Mouse (Mus musculus) neural tube, embryonic 13.5 days (tissue): ENCODE measurements around the gene Paqr3. TPM values are rescaled to one million over a fixed set of nuclear protein-coding genes. Genes with fewer than 3 reads are reported as not detected.

Source experiments
- ATAC-seq: fragments of 200-750 bp; cut with Nextera tagmentation; 2 replicates; pipeline ENCODE4 v1.8.0; 2017; ENCODE audit warnings: low read depth, mild to moderate bottlenecking, moderate TSS enrichment, moderate library complexity
- H3K27ac ChIP-seq: fragments of 300-500 bp; sonication (generic); replicated peaks from 2 replicates; pipeline ENCODE4 v1.5.1; 2015; ENCODE audit warnings: moderate library complexity, mild to moderate bottlenecking, inconsistent platforms
- H3K27me3 ChIP-seq: fragments of 300-500 bp; sonication (generic); 2 replicates; pipeline ENCODE4 v1.6.1; 2015; ENCODE audit warnings: mild to moderate bottlenecking, inconsistent platforms
- H3K36me3 ChIP-seq: fragments of 300-500 bp; sonication (generic); 2 replicates; pipeline ENCODE4 v1.6.1; 2015; ENCODE audit warnings: mild to moderate bottlenecking, inconsistent platforms
- H3K4me1 ChIP-seq: fragments of 300-500 bp; sonication (generic); replicated peaks from 2 replicates; pipeline ENCODE4 v1.6.1; 2015; ENCODE audit warnings: inconsistent platforms
- H3K4me2 ChIP-seq: fragments of 300-500 bp; sonication (generic); 2 replicates; pipeline ENCODE4 v1.6.1; 2015; ENCODE audit warnings: inconsistent platforms, mild to moderate bottlenecking, moderate library complexity
- H3K4me3 ChIP-seq: fragments of 300-500 bp; sonication (generic); 2 replicates; pipeline ENCODE4 v1.5.1; 2015; ENCODE audit warnings: mild to moderate bottlenecking, inconsistent platforms
- H3K9ac ChIP-seq: fragments of 300-500 bp; sonication (generic); 2 replicates; pipeline ENCODE4 v1.6.1; 2015; ENCODE audit warnings: moderate library complexity, mild to moderate bottlenecking, inconsistent platforms
- H3K9me3 ChIP-seq: fragments of 300-500 bp; sonication (generic); 2 replicates; pipeline ENCODE4 v1.6.1; 2016; ENCODE audit warnings: inconsistent platforms
- WGBS: fragments of 180-500 bp; shearing (Covaris S2); methylation state at CpG from one replicate; pipeline ENCODE4 v1.1.7; 2015; 5-methylcytosine and 5-hydroxymethylcytosine counted together
- polyA plus RNA-seq: library from polyadenylated mRNA; unstranded; fragments of >200 nt; fragmentation: Nextera tagmentation; extraction: Ambion mirVana; gene quantifications from 2 replicates; pipeline ENCODE4 v1.2.1, GENCODE M21; 2015

Gene Paqr3
- polyA plus RNA-seq = 18.6 and 24.5 TPM in 2 replicates

DNA sequence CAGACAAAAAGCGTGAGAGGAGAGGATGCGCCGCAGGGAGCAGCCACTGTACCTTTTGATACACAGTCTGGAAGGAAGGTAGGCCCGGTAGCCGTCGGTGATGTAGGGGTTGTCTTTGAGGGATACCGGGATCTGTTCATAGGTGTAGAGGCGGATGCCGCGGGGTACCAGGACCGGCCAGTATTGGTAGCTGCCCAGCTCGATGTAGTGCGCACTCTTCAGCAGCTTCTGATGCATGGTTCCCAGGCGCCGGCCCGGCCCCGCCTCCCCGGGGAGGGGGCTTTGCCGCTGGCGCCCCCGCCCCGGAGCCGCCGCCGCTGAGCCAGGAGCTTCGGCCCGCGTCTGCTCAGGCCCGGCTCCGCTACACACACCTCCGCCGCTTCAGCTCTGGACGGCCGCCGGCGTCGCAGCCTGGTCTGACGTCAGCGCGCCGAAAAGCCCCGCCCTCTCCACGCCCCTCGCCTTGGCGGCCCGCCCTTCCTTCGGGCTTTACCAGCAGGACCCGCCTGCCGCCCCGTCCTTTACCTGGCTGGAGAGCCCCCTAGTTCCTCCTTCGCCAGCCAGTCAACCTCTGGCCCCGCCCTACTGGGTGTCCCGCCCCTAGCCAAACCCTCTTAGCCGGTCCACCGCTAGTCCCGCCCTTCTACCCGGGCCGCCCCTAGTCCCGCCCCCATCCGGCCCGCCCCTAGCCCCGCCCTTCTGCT is at the start of gene Paqr3:
Gene Paqr3, minus strand, starts transcription at position 390 of the 704 bp plus-strand sequence.
- Histone ChIP-seq H3K36me3 (peaks cover 12% of the 10 kb centered on the region), H3K4me3 (peak within 1 kb of the TSS; percentile 75), H3K27ac (peak within 1 kb of the TSS; percentile 81), H3K4me2 (peak within 1 kb of the TSS; percentile 64), H3K27me3 (no peaks in the 10 kb centered on the region), H3K9me3 (no peaks in the 10 kb centered on the region), H3K9ac (peak within 1 kb of the TSS; percentile 87), H3K4me1 (peaks cover 32% of the 10 kb centered on the region)
- under 1% methylated on average over 62 of the region's 62 CpGs for WGBS
- peak; percentile 99 for ATAC-seq

- Histone ChIP-seq H3K27ac (no peak overlapping the region), H3K4me1 (no peaks in the 10 kb centered on the region), H3K4me2 (no peak overlapping the region), H3K4me3 (no peak overlapping the region), H3K9ac (no peak overlapping the region), H3K27me3 (no peaks in the 10 kb centered on the region), H3K36me3 (no peaks in the 10 kb centered on the region), H3K9me3 (no peaks in the 10 kb centered on the region)
- 18% methylated on average over 1 of the region's 1 CpGs for WGBS
- ATAC-seq = no peak
Observed at GRCm38 (mm10) chr5:97154688-97155087, 43.3 kb upstream of the Paqr3 start.

GRCm38 (mm10) chr5:97135331-97135730 is 23.9 kb upstream of the Paqr3 start:
- WGBS = 83% methylated on average over 2 of the region's 2 CpGs
- Histone ChIP-seq H3K36me3 (no peaks in the 10 kb centered on the region), H3K9ac (no peak overlapping the region), H3K27me3 (0 out of 2 replicates have a peak, but pooled peaks cover 6% of the 10 kb centered on the region), H3K27ac (no peak overlapping the region), H3K9me3 (no peaks in the 10 kb centered on the region), H3K4me3 (no peak overlapping the region), H3K4me1 (no peaks in the 10 kb centered on the region), H3K4me2 (no peak overlapping the region)
- no peak for ATAC-seq

DNA sequence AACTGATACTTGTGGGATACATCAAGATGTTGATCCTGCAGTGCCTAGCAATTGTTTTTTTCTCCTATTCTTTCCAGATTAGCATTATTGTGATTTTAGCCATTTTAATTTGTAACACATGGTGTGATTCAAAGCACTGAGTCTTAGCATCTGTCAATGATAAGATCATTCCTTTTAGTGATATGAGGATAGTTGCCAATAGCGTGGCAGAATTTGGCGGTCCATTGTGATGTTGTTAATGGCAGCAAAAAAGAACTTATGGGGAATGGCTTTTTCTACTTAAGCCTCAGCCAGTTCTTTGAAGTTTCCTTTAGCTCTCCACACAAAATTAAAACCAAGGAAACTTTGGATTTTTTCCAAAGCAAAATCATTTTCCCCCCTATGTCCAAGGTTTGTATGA is 18.2 kb upstream of the Paqr3 start:
- no peak for ATAC-seq
- H3K4me3 ChIP-seq = no peak overlapping the region
- H3K4me1 ChIP-seq = no peaks in the 10 kb centered on the region
- no peak overlapping the region for H3K27ac ChIP-seq
- 91% methylated on average over 2 of the region's 2 CpGs for WGBS
- H3K4me2 ChIP-seq = no peak overlapping the region
- no peak overlapping the region for H3K9ac ChIP-seq
- no peaks in the 10 kb centered on the region for H3K36me3 ChIP-seq
- no peaks in the 10 kb centered on the region for H3K9me3 ChIP-seq
- peaks cover 21% of the 10 kb centered on the region for H3K27me3 ChIP-seq

DNA sequence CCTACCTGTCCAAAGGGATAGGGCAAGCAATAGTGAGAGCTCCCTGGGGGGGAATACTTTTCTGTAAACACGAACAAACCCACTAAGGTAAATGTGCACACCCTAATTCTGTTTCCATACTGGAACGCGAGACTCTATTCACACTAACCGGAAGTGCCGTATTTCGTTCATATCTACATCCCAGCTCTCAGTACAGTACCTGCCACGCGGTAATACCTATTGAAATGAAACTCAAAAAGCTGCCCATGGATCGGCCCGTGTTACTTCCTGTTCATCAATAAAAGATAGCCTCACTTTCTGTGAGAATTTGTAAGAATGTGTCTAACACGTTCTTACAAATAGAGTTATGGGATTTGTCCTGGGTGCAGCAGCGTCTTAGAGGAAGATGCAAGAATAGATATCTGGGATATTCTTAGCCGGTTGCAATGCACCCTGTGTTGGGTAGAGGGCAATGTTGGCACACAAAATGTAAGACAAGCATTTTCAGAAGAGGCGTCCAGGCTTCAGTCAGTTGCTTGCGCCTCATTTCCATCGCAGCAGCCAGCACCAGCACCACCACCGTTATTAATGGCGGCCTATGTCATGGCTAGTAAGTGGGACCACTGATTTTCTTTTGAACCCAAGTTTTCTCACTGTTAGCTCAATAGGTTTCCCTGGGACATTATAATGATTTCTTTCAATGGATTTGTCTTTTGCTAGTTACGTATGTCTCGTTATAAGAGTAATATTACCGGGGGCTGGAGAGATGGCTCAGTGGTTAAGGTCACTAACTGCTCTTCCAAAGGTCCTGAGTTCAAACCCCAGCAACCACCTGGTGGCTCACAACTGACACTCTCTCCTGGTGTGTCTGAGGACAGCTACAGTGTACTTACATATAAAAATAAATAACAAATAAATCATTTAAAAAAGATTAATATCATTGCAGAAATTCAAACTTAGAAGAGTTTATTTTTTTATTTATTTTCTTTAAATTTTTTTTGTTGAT is 17.1 kb upstream of the Paqr3 start:
- H3K36me3 ChIP-seq = no peaks in the 10 kb centered on the region
- H3K4me3 ChIP-seq = no peak overlapping the region
- no peak overlapping the region for H3K9ac ChIP-seq
- no peak overlapping the region for H3K27ac ChIP-seq
- H3K4me2 ChIP-seq = no peak overlapping the region
- H3K27me3 ChIP-seq = peaks cover 21% of the 10 kb centered on the region
- H3K4me1 ChIP-seq = no peaks in the 10 kb centered on the region
- 47% methylated on average over 21 of the region's 21 CpGs for WGBS
- ATAC-seq = peak; percentile 84
- no peaks in the 10 kb centered on the region for H3K9me3 ChIP-seq

DNA sequence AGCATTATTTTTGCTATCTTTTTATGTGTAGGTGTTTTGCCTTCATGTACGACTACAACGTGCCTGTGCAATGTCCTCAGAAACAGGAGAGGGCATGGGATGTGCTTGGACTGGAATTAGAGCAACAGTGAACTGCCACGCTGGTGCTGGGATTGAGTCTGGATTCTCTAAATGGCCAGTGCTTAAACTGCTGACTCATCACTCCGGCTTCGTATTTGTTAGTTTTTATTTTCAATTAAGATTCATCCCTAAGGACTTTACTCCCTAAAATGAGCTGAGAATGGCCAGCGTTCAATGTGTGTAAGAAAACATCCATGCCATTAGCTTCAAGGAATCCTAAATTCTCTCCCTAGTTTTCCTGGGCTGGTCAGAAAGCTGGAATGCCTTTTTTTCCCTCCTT is 15.9 kb upstream of the Paqr3 start:
- Histone ChIP-seq H3K27me3 (peaks cover 21% of the 10 kb centered on the region), H3K4me3 (no peak overlapping the region), H3K4me1 (no peaks in the 10 kb centered on the region), H3K36me3 (no peaks in the 10 kb centered on the region), H3K9ac (no peak overlapping the region), H3K9me3 (no peaks in the 10 kb centered on the region), H3K4me2 (no peak overlapping the region), H3K27ac (no peak overlapping the region)
- WGBS = 75% methylated on average over 6 of the region's 6 CpGs
- ATAC-seq = no peak

- Histone ChIP-seq H3K36me3 (no peaks in the 10 kb centered on the region), H3K9me3 (no peaks in the 10 kb centered on the region), H3K4me3 (no peak overlapping the region), H3K27ac (no peak overlapping the region), H3K9ac (no peak overlapping the region), H3K27me3 (peaks cover 21% of the 10 kb centered on the region), H3K4me1 (no peaks in the 10 kb centered on the region), H3K4me2 (no peak overlapping the region)
- WGBS = 14% methylated on average over 4 of the region's 4 CpGs
- ATAC-seq = peak; percentile 69; the same call in 1 of the 2 replicates
Observed at GRCm38 (mm10) chr5:97126005-97126404, 14.6 kb upstream of the Paqr3 start.

DNA sequence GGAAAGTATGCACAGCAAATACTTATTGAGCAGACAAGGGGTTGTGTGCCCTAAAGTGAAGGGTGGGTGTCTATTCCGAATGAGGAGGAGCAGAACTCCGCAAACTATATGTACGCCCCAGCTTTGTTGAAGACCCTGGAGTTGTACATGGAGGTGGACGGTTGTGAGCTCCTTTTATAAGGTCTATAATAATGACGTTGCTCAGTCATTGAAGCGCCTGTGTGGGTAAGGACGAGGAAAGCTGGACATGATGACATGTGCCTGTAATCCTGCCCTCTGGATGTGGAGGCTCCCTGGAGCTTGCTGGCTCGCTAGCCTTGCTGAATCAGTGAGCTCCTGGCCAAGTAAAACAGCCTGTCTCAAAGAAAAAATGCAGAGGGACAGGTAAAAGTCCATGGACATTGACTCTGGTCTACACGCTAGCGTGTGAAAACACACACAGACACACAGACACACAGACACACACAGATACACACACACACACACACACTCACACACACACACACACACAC is 14.1 kb upstream of the Paqr3 start:
- Histone ChIP-seq H3K4me3 (no peak overlapping the region), H3K27me3 (peaks cover 21% of the 10 kb centered on the region), H3K36me3 (no peaks in the 10 kb centered on the region), H3K4me1 (no peaks in the 10 kb centered on the region), H3K27ac (no peak overlapping the region), H3K9ac (no peak overlapping the region), H3K9me3 (no peaks in the 10 kb centered on the region), H3K4me2 (no peak overlapping the region)
- WGBS = 72% methylated on average over 10 of the region's 10 CpGs
- no peak for ATAC-seq

DNA sequence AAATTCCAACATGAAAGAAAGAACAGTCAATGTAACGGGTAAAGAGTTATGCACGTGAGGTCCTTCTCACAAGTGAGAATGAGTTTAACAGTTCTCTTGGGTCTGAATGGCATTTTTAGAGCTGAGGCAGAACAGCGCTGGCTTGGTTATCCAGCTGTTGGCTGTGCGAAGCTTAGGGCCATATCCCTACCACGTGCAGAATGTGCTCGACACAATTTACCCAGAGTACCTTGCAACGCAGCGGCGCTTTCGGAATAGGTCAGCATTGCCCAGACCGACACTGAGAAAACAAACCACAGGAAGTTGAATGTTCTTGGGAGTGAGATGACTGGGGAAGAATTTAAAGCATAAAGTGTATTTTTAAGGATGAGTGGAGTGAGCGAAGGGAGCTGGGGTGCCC is 13.6 kb upstream of the Paqr3 start:
- H3K27me3 ChIP-seq = peaks cover 21% of the 10 kb centered on the region
- no peak for ATAC-seq
- no peaks in the 10 kb centered on the region for H3K4me1 ChIP-seq
- no peak overlapping the region for H3K4me2 ChIP-seq
- no peak overlapping the region for H3K9ac ChIP-seq
- no peaks in the 10 kb centered on the region for H3K36me3 ChIP-seq
- no peak overlapping the region for H3K27ac ChIP-seq
- 85% methylated on average over 12 of the region's 12 CpGs for WGBS
- no peaks in the 10 kb centered on the region for H3K9me3 ChIP-seq
- no peak overlapping the region for H3K4me3 ChIP-seq

DNA sequence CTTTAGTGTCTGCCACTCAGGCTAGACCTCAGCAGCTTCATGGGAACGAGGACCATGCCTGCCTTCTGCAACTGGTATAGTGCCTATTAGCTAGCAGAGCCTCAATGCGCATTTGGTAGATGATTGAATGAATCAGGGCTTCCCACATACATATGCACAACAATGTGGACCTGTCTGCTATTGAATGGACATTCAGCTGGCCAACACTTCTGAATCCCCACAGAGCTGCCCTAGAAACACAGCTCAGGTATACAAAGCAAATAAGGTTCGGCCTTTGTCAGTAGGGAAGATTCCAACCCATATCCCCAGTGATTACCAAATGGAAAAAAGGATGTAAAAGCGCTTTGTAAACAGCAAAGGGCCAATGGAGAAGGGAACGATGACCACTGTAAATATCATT is 699 bp downstream of the Paqr3 start:
- ATAC-seq = peak; percentile 23
- WGBS = 13% methylated on average over 5 of the region's 5 CpGs
- H3K27ac ChIP-seq = peak overlapping the region; percentile 81
- H3K36me3 ChIP-seq = peaks cover 19% of the 10 kb centered on the region
- H3K9ac ChIP-seq = peak overlapping the region; percentile 87
- no peaks in the 10 kb centered on the region for H3K9me3 ChIP-seq
- peak overlapping the region; percentile 75 for H3K4me3 ChIP-seq
- peaks cover 32% of the 10 kb centered on the region for H3K4me1 ChIP-seq
- peak overlapping the region; percentile 64 for H3K4me2 ChIP-seq
- H3K27me3 ChIP-seq = no peaks in the 10 kb centered on the region

DNA sequence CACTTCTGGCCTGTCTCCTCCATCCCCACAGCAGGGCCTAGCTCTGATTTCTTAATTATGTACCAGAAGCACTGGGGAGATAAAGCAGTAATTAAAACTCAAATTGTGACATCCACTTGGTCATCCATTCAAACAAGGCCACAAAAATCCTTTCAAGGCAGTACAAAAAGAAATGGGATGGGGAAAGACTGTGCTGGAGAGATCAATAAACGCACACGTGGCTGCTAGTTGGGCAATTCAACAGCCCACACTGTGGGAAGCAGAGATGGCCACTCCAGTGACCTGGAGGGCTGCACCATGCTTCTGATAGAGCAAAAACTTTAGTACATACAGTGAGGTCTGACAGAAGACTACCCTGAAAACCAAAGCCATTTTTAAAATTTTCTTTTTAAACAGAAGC is 1.3 kb downstream of the Paqr3 start:
- WGBS = 11% methylated on average over 2 of the region's 2 CpGs
- peak overlapping the region; percentile 75 for H3K4me3 ChIP-seq
- peaks cover 32% of the 10 kb centered on the region for H3K4me1 ChIP-seq
- peaks cover 25% of the 10 kb centered on the region for H3K36me3 ChIP-seq
- peak overlapping the region; percentile 87 for H3K9ac ChIP-seq
- H3K27ac ChIP-seq = no peak overlapping the region
- H3K27me3 ChIP-seq = no peaks in the 10 kb centered on the region
- peak overlapping the region; percentile 64 for H3K4me2 ChIP-seq
- H3K9me3 ChIP-seq = no peaks in the 10 kb centered on the region
- no peak for ATAC-seq

GRCm38 (mm10) chr5:97108333-97108732 is 3.1 kb downstream of the Paqr3 start:
- H3K4me3 ChIP-seq = no peak overlapping the region
- no peaks in the 10 kb centered on the region for H3K9me3 ChIP-seq
- no peaks in the 10 kb centered on the region for H3K27me3 ChIP-seq
- H3K4me2 ChIP-seq = no peak overlapping the region
- H3K4me1 ChIP-seq = peaks cover 32% of the 10 kb centered on the region
- no peak overlapping the region for H3K27ac ChIP-seq
- no peak for ATAC-seq
- 92% methylated on average over 5 of the region's 5 CpGs for WGBS
- H3K9ac ChIP-seq = no peak overlapping the region
- peaks cover 33% of the 10 kb centered on the region for H3K36me3 ChIP-seq
